Mouse (Mus musculus) subcutaneous adipose tissue, adult 2 months (tissue): ENCODE results near the gene Zfp318. TPM values are rescaled to one million over a fixed set of nuclear protein-coding genes. Genes with fewer than 3 reads are reported as not detected.

Experiments used
- polyA plus RNA-seq: library from polyadenylated mRNA; depleted of rRNA; stranded (reverse); fragments of >200 nt; gene quantifications from 2 replicates; pipeline ENCODE4 v1.2.3, GENCODE M21; 2012; ENCODE audit warnings: low replicate concordance; rRNA removed

Zfp318 gene
- 10.7 and 24.5 TPM in 2 replicates for polyA plus RNA-seq

DNA sequence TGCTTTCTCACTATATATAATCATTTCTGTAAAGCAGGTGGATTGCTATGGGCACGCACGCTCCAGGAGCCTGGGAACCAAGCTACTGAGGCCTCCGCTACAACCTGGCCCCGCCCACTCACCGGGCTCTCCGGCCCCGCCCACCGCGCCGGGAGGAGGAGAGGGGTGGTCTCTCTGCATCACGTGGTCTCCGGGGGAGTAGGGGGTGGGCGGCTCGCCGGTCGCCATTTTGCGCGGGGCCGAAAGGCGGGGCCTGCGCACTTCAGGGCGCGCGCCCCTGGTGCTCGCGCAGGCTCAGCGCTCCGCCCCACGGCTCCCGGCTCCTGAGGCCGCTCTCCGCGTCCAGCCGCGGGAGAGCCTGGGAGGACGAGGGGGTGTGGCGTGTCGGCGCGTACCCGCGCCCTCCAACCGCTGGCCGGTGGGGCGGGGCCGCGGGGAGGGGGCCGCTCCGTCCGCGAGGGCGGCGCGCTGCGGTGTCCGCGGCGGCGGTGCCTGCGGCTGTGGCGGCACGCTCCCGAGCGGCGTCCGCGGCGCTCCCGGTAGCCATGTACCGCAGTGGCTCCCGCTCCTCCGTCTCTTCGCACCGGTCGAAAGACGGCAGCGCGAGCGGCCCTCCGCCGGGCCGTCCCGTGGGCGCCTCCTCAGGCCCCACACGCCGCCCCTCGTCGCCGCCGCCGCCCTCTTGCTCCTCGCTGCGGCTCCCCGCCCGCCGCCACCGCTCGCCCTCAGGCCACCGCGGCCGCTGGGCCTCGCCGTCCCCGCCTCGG is at the start of gene Zfp318:
TSS of gene Zfp318 (plus strand) at position 438 of the 767 bp plus-strand sequence.

DNA sequence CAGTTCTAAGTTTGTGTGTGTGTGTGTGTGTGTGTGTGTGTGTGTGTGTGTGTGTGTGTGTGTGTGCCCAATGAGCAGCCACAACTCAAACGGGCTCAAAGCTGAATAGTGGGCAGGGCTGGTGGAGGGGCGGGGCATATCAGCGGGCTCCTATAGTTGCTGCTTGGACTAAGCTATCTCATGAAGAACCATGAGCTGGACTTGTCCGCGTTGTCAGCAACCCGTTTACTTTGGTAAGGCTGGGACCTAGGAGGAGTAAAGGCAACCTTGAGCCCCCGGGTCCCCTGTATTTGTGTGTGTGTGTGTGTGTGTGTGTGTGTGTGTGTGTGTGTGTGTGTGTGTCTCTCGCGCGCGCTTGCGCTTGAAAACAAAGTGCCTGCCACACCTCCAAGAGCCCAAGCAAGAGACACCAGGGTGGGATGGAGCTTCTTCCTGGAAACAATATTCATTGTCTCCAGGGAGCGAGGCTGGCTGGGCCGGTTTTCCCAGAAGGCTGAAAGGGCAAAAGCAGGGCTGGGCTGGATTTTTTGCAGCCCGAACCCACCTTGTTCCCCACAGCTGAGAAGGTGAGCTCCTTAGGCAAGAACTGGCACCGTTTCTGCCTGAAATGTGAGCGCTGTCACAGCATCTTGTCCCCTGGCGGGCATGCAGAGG is 45.4 kb downstream of the Zfp318 start, which contains the start of gene Crip3:
TSS of gene Crip3 (plus strand) at position 166 of the 654 bp plus-strand sequence.

DNA sequence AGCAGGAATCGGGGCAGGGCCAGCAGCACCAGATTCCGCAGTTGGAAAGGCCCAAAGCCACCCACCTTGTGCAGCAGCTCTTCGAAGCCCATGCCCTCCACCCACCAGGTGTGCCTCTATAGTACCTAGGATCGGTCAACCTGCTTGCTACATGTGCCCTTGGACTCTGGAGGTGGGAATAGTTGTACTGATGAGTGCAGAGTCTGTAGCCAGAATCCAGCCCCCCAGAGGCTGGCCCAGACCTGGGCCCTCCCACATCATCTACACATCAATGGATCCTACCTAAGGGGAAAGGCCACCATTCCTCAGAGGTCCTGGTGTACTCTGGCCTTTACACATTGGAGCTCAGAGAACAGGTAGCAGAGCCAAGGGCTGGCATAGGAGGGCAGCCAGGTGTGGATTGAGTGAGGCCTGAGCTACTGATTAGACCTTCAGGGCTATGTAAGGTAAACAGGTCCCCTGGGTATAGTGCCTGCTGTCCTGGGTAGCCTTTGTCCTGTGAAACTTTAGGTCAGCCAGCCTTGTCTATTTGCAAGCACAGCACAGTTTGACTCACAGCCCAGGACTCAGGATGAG is 54.9 kb downstream of the Zfp318 start, which contains the start of gene Slc22a7:
TSS of gene Slc22a7 (minus strand) at position 160 of the 576 bp plus-strand sequence.

Other genes starting within 250 kb of the Zfp318 start
- gene Rsph9, start 239.5 kb upstream of the Zfp318 start, polyA plus RNA-seq: 1.9 and 14.8 TPM in 2 replicates
- 16.3 and 22.5 TPM in 2 replicates for gene Mad2l1bp, start 230.2 kb upstream of the Zfp318 start, polyA plus RNA-seq
- 151 and 169 TPM in 2 replicates for gene Gtpbp2, start 222.7 kb upstream of the Zfp318 start, polyA plus RNA-seq
- 6.2 and 10.8 TPM in 2 replicates for gene Polh, start 181.1 kb upstream of the Zfp318 start, polyA plus RNA-seq
- 18.1 and 38.0 TPM in 2 replicates for gene Xpo5, start 180.9 kb upstream of the Zfp318 start, polyA plus RNA-seq
- 42.8 and 84.4 TPM in 2 replicates for gene Polr1c, start 135.7 kb upstream of the Zfp318 start, polyA plus RNA-seq
- gene Yipf3, start 135.7 kb upstream of the Zfp318 start, polyA plus RNA-seq: 197 and 229 TPM in 2 replicates
- gene Lrrc73, start 130.2 kb upstream of the Zfp318 start, polyA plus RNA-seq: 0.96 and 5.5 TPM in 2 replicates
- 31.2 and 53.7 TPM in 2 replicates for gene Tjap1, start 100.7 kb upstream of the Zfp318 start, polyA plus RNA-seq
- 0.52 and 0.66 TPM in 2 replicates for gene Dlk2, start 86.3 kb upstream of the Zfp318 start, polyA plus RNA-seq
- gene Abcc10, start 55.4 kb upstream of the Zfp318 start, polyA plus RNA-seq: 12.5 and 17.4 TPM in 2 replicates
- 1.0 and 1.8 TPM in 2 replicates for gene Crip3, start 45.2 kb downstream of the Zfp318 start, polyA plus RNA-seq
- not detected in 2 replicates for gene Slc22a7, start 54.7 kb downstream of the Zfp318 start, polyA plus RNA-seq
- gene Ttbk1, start 103.9 kb downstream of the Zfp318 start, polyA plus RNA-seq: 0.03 and 0.35 TPM in 2 replicates
- 0.52 and 9.8 TPM in 2 replicates for gene Dnph1, start 113.0 kb downstream of the Zfp318 start, polyA plus RNA-seq
- 31.7 and 46.2 TPM in 2 replicates for gene Cul9, start 162.7 kb downstream of the Zfp318 start, polyA plus RNA-seq
- 89.3 and 235 TPM in 2 replicates for gene Srf, start 172.4 kb downstream of the Zfp318 start, polyA plus RNA-seq
- gene Ptk7, start 245.8 kb downstream of the Zfp318 start, polyA plus RNA-seq: 5.1 and 118 TPM in 2 replicates